Mouse (Mus musculus) midbrain, embryonic 13.5 days (tissue): ENCODE measurements around the gene Astn2. TPM values are rescaled to one million over a fixed set of nuclear protein-coding genes. Genes with fewer than 3 reads are reported as not detected.
A peak's percentile ranks its signal among the peaks of the same experiment; 100 is the strongest.

Experiments
- ATAC-seq: fragments of 200-750 bp; cut with Nextera tagmentation; 2 replicates; pipeline ENCODE4 v1.8.0; 2017; ENCODE audit warnings: mild to moderate bottlenecking, moderate TSS enrichment, moderate library complexity
- H3K27ac ChIP-seq: fragments of 300-500 bp; sonication (generic); 2 replicates; pipeline ENCODE4 v1.5.1; 2015; ENCODE audit warnings: inconsistent platforms, mild to moderate bottlenecking, moderate library complexity
- H3K27me3 ChIP-seq: fragments of 300-500 bp; sonication (generic); 2 replicates; pipeline ENCODE4 v1.6.1; 2015; ENCODE audit warnings: mild to moderate bottlenecking, inconsistent platforms
- H3K36me3 ChIP-seq: fragments of 300-500 bp; sonication (generic); 2 replicates; pipeline ENCODE4 v1.6.1; 2015; ENCODE audit warnings: mild to moderate bottlenecking, inconsistent platforms
- H3K4me1 ChIP-seq: fragments of 300-500 bp; sonication (generic); replicated peaks from 2 replicates; pipeline ENCODE4 v1.6.1; 2015; ENCODE audit warnings: inconsistent platforms
- H3K4me2 ChIP-seq: fragments of 300-500 bp; sonication (generic); replicated peaks from 2 replicates; pipeline ENCODE4 v1.6.1; 2015; ENCODE audit warnings: moderate library complexity, mild to moderate bottlenecking, inconsistent platforms
- H3K4me3 ChIP-seq: fragments of 300-500 bp; sonication (generic); replicated peaks from 2 replicates; pipeline ENCODE4 v1.5.1; 2015; ENCODE audit warnings: mild to moderate bottlenecking, inconsistent platforms
- H3K9ac ChIP-seq: fragments of 300-500 bp; sonication (generic); replicated peaks from 2 replicates; pipeline ENCODE4 v1.6.1; 2015; ENCODE audit warnings: mild to moderate bottlenecking, inconsistent platforms
- H3K9me3 ChIP-seq: fragments of 300-500 bp; sonication (generic); 2 replicates; pipeline ENCODE4 v1.6.1; 2016; ENCODE audit warnings: mild to moderate bottlenecking, inconsistent platforms
- WGBS: fragments of 180-500 bp; shearing (Covaris S2); methylation state at CpG from one replicate; pipeline ENCODE4 v1.1.7; 2015; 5-methylcytosine and 5-hydroxymethylcytosine counted together
- polyA plus RNA-seq: library from polyadenylated mRNA; unstranded; fragments of >200 nt; fragmentation: Nextera tagmentation; extraction: Ambion mirVana; gene quantifications from 2 replicates; pipeline ENCODE4 v1.2.1, GENCODE M21; 2015

Gene Astn2
- polyA plus RNA-seq, 1 experiment from 2014 or later, result 3.0 TPM

GRCm38 (mm10) chr4:65761658-65762057 lies 642.8 kb downstream of the Astn2 start:
- peaks cover 8% of the 10 kb centered on the region for H3K4me1 ChIP-seq
- H3K9ac ChIP-seq, result no peak overlapping the region
- WGBS, result 65% methylated on average over 3 of the region's 3 CpGs
- H3K9me3 ChIP-seq, result no peaks in the 10 kb centered on the region
- H3K4me3 ChIP-seq, result no peak overlapping the region
- H3K27ac ChIP-seq, result no peak overlapping the region
- ATAC-seq, result no peak
- H3K4me2 ChIP-seq, result no peak overlapping the region
- H3K27me3 ChIP-seq, result no peaks in the 10 kb centered on the region
- no peaks in the 10 kb centered on the region for H3K36me3 ChIP-seq

- peaks cover 8% of the 10 kb centered on the region for H3K4me1 ChIP-seq
- H3K9me3 ChIP-seq, result no peaks in the 10 kb centered on the region
- H3K27me3 ChIP-seq, result no peaks in the 10 kb centered on the region
- no peak overlapping the region for H3K4me2 ChIP-seq
- no peak for ATAC-seq
- no peaks in the 10 kb centered on the region for H3K36me3 ChIP-seq
- no peak overlapping the region for H3K9ac ChIP-seq
- H3K27ac ChIP-seq, result peak overlapping the region; percentile 44; the same call in 1 of the 2 replicates
- no peak overlapping the region for H3K4me3 ChIP-seq
- 84% methylated on average over 1 of the region's 1 CpGs for WGBS
Measured at GRCm38 (mm10) chr4:65758875-65759201, 645.6 kb downstream of the Astn2 start.

GRCm38 (mm10) chr4:65758174-65758874 lies 646.1 kb downstream of the Astn2 start:
- peaks cover 8% of the 10 kb centered on the region for H3K4me1 ChIP-seq
- no peak overlapping the region for H3K9ac ChIP-seq
- ATAC-seq, result peak; percentile 83
- H3K27me3 ChIP-seq, result no peaks in the 10 kb centered on the region
- H3K27ac ChIP-seq, result peak overlapping the region; percentile 44; the same call in 1 of the 2 replicates
- 56% methylated on average over 5 of the region's 5 CpGs for WGBS
- H3K36me3 ChIP-seq, result no peaks in the 10 kb centered on the region
- H3K4me3 ChIP-seq, result no peak overlapping the region
- H3K9me3 ChIP-seq, result no peaks in the 10 kb centered on the region
- no peak overlapping the region for H3K4me2 ChIP-seq

GRCm38 (mm10) chr4:65752941-65753340 lies 651.5 kb downstream of the Astn2 start:
- no peak overlapping the region for H3K9ac ChIP-seq
- 93% methylated on average over 3 of the region's 3 CpGs for WGBS
- no peaks in the 10 kb centered on the region for H3K27me3 ChIP-seq
- no peak for ATAC-seq
- no peak overlapping the region for H3K4me3 ChIP-seq
- H3K9me3 ChIP-seq, result no peaks in the 10 kb centered on the region
- H3K4me2 ChIP-seq, result no peak overlapping the region
- H3K36me3 ChIP-seq, result no peaks in the 10 kb centered on the region
- H3K27ac ChIP-seq, result no peak overlapping the region
- no peaks in the 10 kb centered on the region for H3K4me1 ChIP-seq

DNA sequence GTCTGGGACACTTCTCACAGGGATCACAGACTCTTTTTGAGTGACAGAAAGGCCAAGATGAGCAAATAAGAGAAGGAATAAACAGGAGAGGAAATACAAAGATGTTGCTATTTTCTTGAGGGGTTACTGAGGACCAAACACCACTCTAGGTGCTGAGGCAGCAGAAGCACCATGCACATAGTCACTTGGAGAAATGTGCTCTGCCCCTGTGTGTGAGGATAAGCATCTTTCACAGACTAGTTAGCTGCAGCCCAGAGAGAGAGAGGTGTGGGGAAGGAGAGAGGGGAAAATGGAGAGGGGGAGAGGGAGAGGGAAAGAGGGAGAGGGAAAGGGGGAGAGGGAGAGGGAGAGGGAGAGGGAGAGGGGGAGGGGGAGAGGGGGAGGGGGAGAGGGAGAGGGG lies 659.6 kb downstream of the Astn2 start:
- H3K27me3 ChIP-seq, result no peaks in the 10 kb centered on the region
- no peak overlapping the region for H3K4me3 ChIP-seq
- H3K4me1 ChIP-seq, result peaks cover 23% of the 10 kb centered on the region
- ATAC-seq, result 0 out of 2 replicates have a peak, but pooled peaks have one; percentile 29
- H3K27ac ChIP-seq, result peak overlapping the region; percentile 74
- H3K4me2 ChIP-seq, result no peak overlapping the region
- H3K9ac ChIP-seq, result no peak overlapping the region
- no peaks in the 10 kb centered on the region for H3K9me3 ChIP-seq
- no peaks in the 10 kb centered on the region for H3K36me3 ChIP-seq

GRCm38 (mm10) chr4:65744088-65744610 lies 660.3 kb downstream of the Astn2 start:
- WGBS, result 43% methylated on average over 5 of the region's 5 CpGs
- ATAC-seq, result peak; percentile 79

GRCm38 (mm10) chr4:65743160-65743691 lies 661.2 kb downstream of the Astn2 start:
- Histone ChIP-seq H3K4me3 (no peak overlapping the region), H3K27ac (0 out of 2 replicates have a peak overlapping the region, but pooled peaks have one; percentile 14), H3K4me1 (peaks cover 23% of the 10 kb centered on the region), H3K9ac (no peak overlapping the region), H3K9me3 (no peaks in the 10 kb centered on the region), H3K4me2 (no peak overlapping the region), H3K27me3 (no peaks in the 10 kb centered on the region), H3K36me3 (no peaks in the 10 kb centered on the region)
- no peak for ATAC-seq

More at GRCm38 (mm10) chr4:65744088-65744610, 660.3 kb downstream of the Astn2 start:
- H3K4me3 ChIP-seq, result no peak overlapping the region
- no peaks in the 10 kb centered on the region for H3K36me3 ChIP-seq
- peak overlapping the region; percentile 74 for H3K27ac ChIP-seq
- no peak overlapping the region for H3K4me2 ChIP-seq
- no peaks in the 10 kb centered on the region for H3K27me3 ChIP-seq
- H3K9me3 ChIP-seq, result no peaks in the 10 kb centered on the region
- H3K4me1 ChIP-seq, result peaks cover 23% of the 10 kb centered on the region
- H3K9ac ChIP-seq, result no peak overlapping the region

DNA sequence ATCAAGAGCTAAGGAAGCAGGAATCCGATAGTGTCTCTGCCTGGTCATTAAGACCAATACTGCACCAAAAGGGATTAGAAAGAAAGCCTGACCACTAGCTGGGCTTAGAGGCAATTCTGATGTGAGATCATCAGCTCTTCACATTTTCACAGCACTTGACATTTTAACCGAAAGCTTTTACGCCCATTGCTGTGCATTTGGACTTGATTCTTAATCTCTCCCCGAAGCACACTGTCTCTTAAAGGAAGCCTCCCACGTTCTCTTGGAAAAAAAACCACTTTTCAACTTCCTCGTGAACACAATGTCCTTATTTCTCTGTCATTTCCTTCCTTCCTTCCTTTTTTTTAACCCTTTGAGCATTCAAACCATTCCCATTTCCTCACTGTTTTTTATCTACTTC lies 680.0 kb downstream of the Astn2 start:
- no peak for ATAC-seq
- Histone ChIP-seq H3K36me3 (no peaks in the 10 kb centered on the region), H3K27me3 (no peaks in the 10 kb centered on the region), H3K9ac (no peak overlapping the region), H3K4me2 (no peak overlapping the region), H3K9me3 (no peaks in the 10 kb centered on the region), H3K4me3 (no peak overlapping the region), H3K4me1 (no peaks in the 10 kb centered on the region), H3K27ac (no peak overlapping the region)
- WGBS, result 62% methylated on average over 6 of the region's 6 CpGs

- H3K9ac ChIP-seq, result no peak overlapping the region
- no peak overlapping the region for H3K27ac ChIP-seq
- WGBS, result 81% methylated on average over 2 of the region's 2 CpGs
- ATAC-seq, result no peak
- no peaks in the 10 kb centered on the region for H3K9me3 ChIP-seq
- no peaks in the 10 kb centered on the region for H3K27me3 ChIP-seq
- no peaks in the 10 kb centered on the region for H3K36me3 ChIP-seq
- H3K4me2 ChIP-seq, result no peak overlapping the region
- no peak overlapping the region for H3K4me3 ChIP-seq
- no peaks in the 10 kb centered on the region for H3K4me1 ChIP-seq
Measured at GRCm38 (mm10) chr4:65719610-65720009, 684.8 kb downstream of the Astn2 start.

DNA sequence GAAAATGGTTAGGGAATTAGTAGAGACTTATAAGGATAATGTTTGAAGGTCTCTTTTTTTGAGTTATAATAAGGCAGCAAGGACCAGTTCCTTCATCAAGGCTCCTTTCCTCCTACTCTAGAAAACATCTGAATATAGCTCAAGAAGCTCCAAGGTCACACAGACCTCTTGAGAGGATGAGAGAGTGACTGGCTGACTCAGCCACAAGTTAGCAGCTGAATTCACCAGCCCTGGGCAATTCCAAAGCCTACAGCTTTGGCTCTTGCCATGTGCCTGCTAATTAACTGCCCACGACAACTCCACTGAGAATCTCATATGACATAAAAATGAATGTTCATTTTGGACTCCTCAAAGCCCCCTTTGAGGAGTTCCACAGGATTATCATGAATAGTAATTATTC lies 686.5 kb downstream of the Astn2 start:
- Histone ChIP-seq H3K9me3 (no peaks in the 10 kb centered on the region), H3K27me3 (no peaks in the 10 kb centered on the region), H3K4me3 (no peak overlapping the region), H3K9ac (no peak overlapping the region), H3K4me1 (no peaks in the 10 kb centered on the region), H3K4me2 (no peak overlapping the region), H3K36me3 (no peaks in the 10 kb centered on the region), H3K27ac (no peak overlapping the region)
- ATAC-seq, result peak; percentile 40; the same call in 1 of the 2 replicates
- WGBS, result 34% methylated on average over 1 of the region's 1 CpGs

- Histone ChIP-seq H3K9ac (no peak overlapping the region), H3K9me3 (no peaks in the 10 kb centered on the region), H3K27ac (no peak overlapping the region), H3K27me3 (no peaks in the 10 kb centered on the region), H3K4me1 (no peaks in the 10 kb centered on the region), H3K36me3 (no peaks in the 10 kb centered on the region), H3K4me2 (no peak overlapping the region), H3K4me3 (no peak overlapping the region)
- WGBS, result 73% methylated on average over 2 of the region's 2 CpGs
- no peak for ATAC-seq
Measured at GRCm38 (mm10) chr4:65716086-65716485, 688.3 kb downstream of the Astn2 start.

DNA sequence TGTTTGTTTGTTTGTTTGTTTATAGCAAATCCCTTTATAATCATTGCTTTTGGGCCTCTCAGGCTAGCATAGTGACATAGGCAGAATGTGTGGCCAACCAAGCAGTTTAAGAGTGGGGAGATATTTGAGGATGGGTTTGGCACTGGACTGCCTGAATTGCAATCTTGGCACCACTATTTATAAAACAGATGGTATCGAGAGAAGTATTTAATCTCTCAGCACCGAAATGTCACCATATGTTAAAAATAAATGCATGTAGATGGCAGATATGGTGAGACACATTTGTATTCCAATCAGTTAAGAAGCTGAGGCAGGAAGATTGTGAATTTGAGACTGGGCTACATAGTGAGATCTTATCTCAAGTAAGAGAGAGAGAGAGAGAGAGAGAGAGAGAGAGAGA lies 692.7 kb downstream of the Astn2 start:
- no peak for ATAC-seq
- WGBS, result 83% methylated on average over 2 of the region's 2 CpGs
- Histone ChIP-seq H3K4me3 (no peak overlapping the region), H3K4me2 (no peak overlapping the region), H3K27ac (no peak overlapping the region), H3K4me1 (no peaks in the 10 kb centered on the region), H3K9ac (no peak overlapping the region), H3K36me3 (no peaks in the 10 kb centered on the region), H3K9me3 (no peaks in the 10 kb centered on the region), H3K27me3 (no peaks in the 10 kb centered on the region)

DNA sequence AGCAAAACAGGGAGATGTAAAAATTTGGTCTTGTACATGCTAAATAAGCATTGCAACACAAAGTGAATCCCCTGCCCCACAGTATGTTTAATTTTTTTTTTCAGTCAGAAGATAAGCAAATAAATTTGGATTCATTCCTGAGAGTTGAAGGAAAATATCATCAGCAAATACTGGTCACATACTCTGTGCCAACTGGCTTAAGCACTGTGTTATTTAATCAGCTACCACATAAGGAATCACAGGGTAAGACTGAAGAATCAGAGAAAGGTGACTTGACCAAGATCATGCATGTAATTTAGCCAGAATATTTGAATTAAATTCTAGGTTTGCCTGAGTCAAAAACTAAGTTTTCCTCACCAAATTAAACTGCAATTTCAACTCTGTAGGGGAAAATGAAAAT lies 693.8 kb downstream of the Astn2 start:
- no peak overlapping the region for H3K4me3 ChIP-seq
- H3K9me3 ChIP-seq, result no peaks in the 10 kb centered on the region
- ATAC-seq, result no peak
- H3K4me2 ChIP-seq, result no peak overlapping the region
- H3K9ac ChIP-seq, result no peak overlapping the region
- H3K27ac ChIP-seq, result no peak overlapping the region
- H3K4me1 ChIP-seq, result no peaks in the 10 kb centered on the region
- no peaks in the 10 kb centered on the region for H3K27me3 ChIP-seq
- no peaks in the 10 kb centered on the region for H3K36me3 ChIP-seq
